Mouse (Mus musculus) liver, embryonic 14.5 days (tissue): ENCODE data around the gene Chchd10.

ENCODE experiments used
- CTCF ChIP-seq: IDR thresholded peaks from 2 replicates; pipeline ENCODE4 v1.5.1; 2016; ENCODE audit warnings: antibody characterized with exemption, low read depth, control low read depth
- EP300 ChIP-seq: IDR thresholded peaks from 2 replicates; pipeline ENCODE4 v1.6.1; 2016; ENCODE audit warnings: antibody characterized with exemption, low read depth

DNA sequence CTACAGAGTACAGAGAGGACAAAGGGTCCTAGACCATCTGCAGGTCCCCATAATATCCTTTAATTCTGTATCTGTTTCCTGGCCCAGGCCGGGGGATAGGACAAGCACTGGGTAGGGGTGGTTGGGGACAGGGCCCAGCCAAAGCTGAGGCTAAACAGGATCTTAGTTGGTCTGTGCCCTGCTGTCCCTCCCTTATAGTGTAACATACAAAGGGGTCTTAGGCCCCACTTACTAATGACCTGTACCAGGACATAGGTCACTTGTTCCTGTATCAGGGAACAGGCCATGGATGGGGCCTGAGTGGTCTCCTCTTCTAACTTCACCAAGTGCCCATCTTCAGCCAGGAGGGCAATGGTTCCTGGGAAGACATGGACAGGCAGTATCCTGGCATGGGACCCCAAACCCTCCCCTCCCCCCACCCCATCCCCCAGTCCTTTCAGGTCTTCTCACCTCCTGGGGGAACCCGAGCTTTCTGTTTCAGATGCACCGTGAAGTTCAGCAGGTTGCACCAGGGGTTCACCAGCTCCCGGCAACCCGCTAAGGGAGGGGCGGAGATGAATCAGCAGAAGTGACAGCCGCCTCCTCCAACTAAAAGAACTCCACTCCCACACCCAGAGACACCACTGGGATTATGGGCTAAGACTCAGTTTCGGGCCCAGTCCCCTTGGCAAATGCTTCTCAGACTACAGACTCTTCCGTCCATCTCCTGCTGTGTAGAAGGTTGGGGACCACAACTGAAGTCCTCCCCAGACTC is 6.7 kb downstream of the Chchd10 start:
- no peak for TF ChIP-seq CTCF
- no peak for TF ChIP-seq EP300
